Mouse (Mus musculus) ovary, postnatal 14 days (tissue): ENCODE results near the gene Pwp2.
"Not testable (repeated sequence)": the region's sequence is repeated elsewhere in the genome, so short reads cannot be mapped to it uniquely, and the experiment has no call there.

Experiments used
- DNase-seq: peaks from one replicate; pipeline ENCODE4 v3.0.0; 2022; ENCODE audit warnings: low spot score

The Pwp2 gene

GRCm38 (mm10) chr10:78184531-78185380 is at the start of gene Pwp2:
Pwp2 (minus strand) TSS chr10:78185149.
- DNase-seq = peak; percentile 79

GRCm38 (mm10) chr10:78233756-78234155 is 48.8 kb upstream of the Pwp2 start:
- no peak for DNase-seq

GRCm38 (mm10) chr10:78233161-78233560 is 48.2 kb upstream of the Pwp2 start:
- no peak for DNase-seq

GRCm38 (mm10) chr10:78232301-78232980 is 47.5 kb upstream of the Pwp2 start:
- no peak for DNase-seq

- no peak for DNase-seq
Measured at GRCm38 (mm10) chr10:78228560-78228928, 43.6 kb upstream of the Pwp2 start.

GRCm38 (mm10) chr10:78227875-78228559 is 43.1 kb upstream of the Pwp2 start:
- DNase-seq = no peak

- no peak for DNase-seq
Measured at GRCm38 (mm10) chr10:78224136-78224535, 39.2 kb upstream of the Pwp2 start.

GRCm38 (mm10) chr10:78222908-78223307 is 38.0 kb upstream of the Pwp2 start:
- no peak for DNase-seq

GRCm38 (mm10) chr10:78221315-78221714 is 36.4 kb upstream of the Pwp2 start:
- no peak for DNase-seq

GRCm38 (mm10) chr10:78219528-78219927 is 34.6 kb upstream of the Pwp2 start:
- no peak for DNase-seq

GRCm38 (mm10) chr10:78218576-78218975 is 33.6 kb upstream of the Pwp2 start:
- DNase-seq = no peak

GRCm38 (mm10) chr10:78216376-78217083 is 31.6 kb upstream of the Pwp2 start:
- DNase-seq = no peak

- DNase-seq = no peak
Measured at GRCm38 (mm10) chr10:78214371-78214770, 29.4 kb upstream of the Pwp2 start.

GRCm38 (mm10) chr10:78211311-78211710 is 26.4 kb upstream of the Pwp2 start:
- no peak for DNase-seq

GRCm38 (mm10) chr10:78201182-78201581 is 16.2 kb upstream of the Pwp2 start:
- no peak for DNase-seq

GRCm38 (mm10) chr10:78192933-78193332 is 8.0 kb upstream of the Pwp2 start:
- no peak for DNase-seq

GRCm38 (mm10) chr10:78186076-78186475 is 1.1 kb upstream of the Pwp2 start:
- not testable (repeated sequence) for DNase-seq

GRCm38 (mm10) chr10:78185381-78185725 is 404 bp upstream of the Pwp2 start:
- no peak for DNase-seq

GRCm38 (mm10) chr10:78183577-78183976 is 1.4 kb downstream of the Pwp2 start:
- no peak for DNase-seq

GRCm38 (mm10) chr10:78182321-78182720 is 2.6 kb downstream of the Pwp2 start:
- DNase-seq = no peak

- DNase-seq = no peak
Measured at GRCm38 (mm10) chr10:78174474-78174873, 10.5 kb downstream of the Pwp2 start.

- DNase-seq = no peak
Measured at GRCm38 (mm10) chr10:78171581-78171980, 13.4 kb downstream of the Pwp2 start.
